Mouse (Mus musculus) olfactory bulb, adult 2 months (tissue): ENCODE data around the gene Cpn2.

Source experiments
- CTCF ChIP-seq: fragments of 200-500 bp; IDR thresholded peaks from 2 replicates; pipeline ENCODE4 v1.5.1; 2012; ENCODE audit warnings: low read depth, mild to moderate bottlenecking, low read length, moderate library complexity; ENCODE audit not compliant: insufficient read depth
- POLR2A ChIP-seq: fragments of 200-500 bp; IDR thresholded peaks from 2 replicates; pipeline ENCODE4 v1.6.1; 2012; ENCODE audit warnings: mild to moderate bottlenecking, low read depth, low read length, moderate library complexity; ENCODE audit not compliant: insufficient read depth

DNA sequence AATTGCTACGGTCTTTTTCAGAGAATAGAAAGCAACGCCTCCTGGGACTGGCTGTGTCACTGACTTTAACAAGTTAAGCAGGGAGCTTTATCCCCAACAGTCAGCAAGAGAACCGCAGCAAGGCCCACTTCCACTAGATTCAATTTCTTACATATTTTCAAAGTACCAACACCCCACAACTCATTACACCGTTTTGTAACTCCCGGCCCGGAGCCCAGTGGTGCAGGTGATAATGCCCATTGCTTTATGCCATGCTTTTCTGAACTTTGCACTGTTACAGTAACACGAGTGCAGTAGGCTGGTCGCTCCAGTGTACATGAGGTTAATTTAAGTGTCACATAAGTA lies 42.8 kb upstream of the Cpn2 start:
- TF ChIP-seq POLR2A (no peak), CTCF (no peak)
